ENCODE assay signal across 22 mouse cellular contexts in the genomic region with DNA sequence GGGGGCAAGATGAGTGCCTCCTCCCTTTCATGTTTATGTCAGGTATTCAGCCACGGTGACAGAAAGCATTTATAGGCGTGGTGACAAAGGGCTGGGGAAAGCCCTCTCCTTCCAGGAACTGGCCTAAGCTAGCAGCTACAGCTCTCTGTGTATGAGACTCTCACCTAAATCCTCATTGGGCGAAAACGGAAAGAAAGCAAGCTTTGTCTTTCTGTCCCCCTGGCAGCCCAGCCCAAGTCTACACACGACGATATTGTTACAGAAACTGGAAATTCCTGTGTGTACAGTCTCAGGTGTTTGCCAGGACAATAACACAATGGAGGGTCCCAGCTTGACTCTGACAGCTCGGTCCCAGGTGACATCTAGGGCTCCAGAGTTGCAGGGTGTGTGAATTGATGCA.
DNase-seq lines count a peak whose midpoint lies in the region; ATAC-seq and TF ChIP-seq lines count a peak whose summit lies in the region.
"Had no signal": no experiment of that assay in that cellular context is flagged by ENCODE, and none has a peak within 500 bp of the region (broad histone marks: within the 10 kb centered on the region; RNA-seq: fewer than 3 reads in every experiment).

No protein-coding gene starts in this region.

- H3K4me1 ChIP-seq in lung, embryonic 16.5 days (replicated peaks; ENCODE audit: control insufficient read depth, insufficient read depth, low read length), result peaks cover 2% of the 10 kb centered on the region; the same call in 1 of the 2 replicates
- H3K4me1 ChIP-seq in embryonic facial prominence, embryonic 13.5 days, result peaks cover 31% of the 10 kb centered on the region
- no peaks in the 10 kb centered on the region for H3K4me1 ChIP-seq in intestine, postnatal 0 days (replicated peaks; ENCODE audit: control insufficient read depth, insufficient read depth, low read length)
- H3K4me1 ChIP-seq: heart, embryonic 13.5 days had no signal

- H3K27ac ChIP-seq in lung, embryonic 16.5 days (ENCODE audit: low read length), result 0 out of 2 replicates have a peak overlapping the region, but pooled peaks have one; percentile 26
- H3K27ac ChIP-seq in embryonic facial prominence, embryonic 13.5 days, result peak overlapping the region; percentile 44
- H3K27ac ChIP-seq in intestine, postnatal 0 days (ENCODE audit: low read depth, low read length), result no peak overlapping the region
- H3K27ac ChIP-seq in gastrocnemius, adult 2 months, result no peak overlapping the region
- H3K27ac ChIP-seq: forebrain, embryonic 13.5 days; heart, embryonic 13.5 days; hindbrain, embryonic 12.5 days; limb, embryonic 15.5 days; liver, embryonic 14.5 days; midbrain, embryonic 12.5 days had no signal

- 52% methylated on average over 7 of the region's 7 CpGs for WGBS in lung, embryonic 16.5 days
- WGBS in embryonic facial prominence, embryonic 13.5 days, result 55% methylated on average over 7 of the region's 7 CpGs
- 32% methylated on average over 7 of the region's 7 CpGs for WGBS in intestine, postnatal 0 days

- intact Hi-C loops in gastrocnemius, adult 2 months (cut with DNase I), result no loop called here

- no peak overlapping the region for H3K4me2 ChIP-seq in lung, embryonic 16.5 days (ENCODE audit: low read depth, low read length)
- no peak overlapping the region for H3K4me2 ChIP-seq in embryonic facial prominence, embryonic 13.5 days
- no peak overlapping the region for H3K4me2 ChIP-seq in intestine, postnatal 0 days (replicated peaks; ENCODE audit: low read depth)
- H3K4me2 ChIP-seq: forebrain, embryonic 13.5 days; heart, embryonic 13.5 days; hindbrain, embryonic 12.5 days; limb, embryonic 15.5 days; midbrain, embryonic 12.5 days had no signal

- ATAC-seq in lung, embryonic 16.5 days (ENCODE audit: low read depth), result peak; percentile 73; the same call in 1 of the 2 replicates
- ATAC-seq in embryonic facial prominence, embryonic 13.5 days (ENCODE audit: insufficient number of reproducible peaks, insufficient read depth, low FRiP score, low TSS enrichment, low read depth), result peak; percentile 46; the same call in 1 of the 2 replicates
- ATAC-seq in intestine, postnatal 0 days, result 0 out of 2 replicates have a peak, but pooled peaks have one; percentile 28
- ATAC-seq: forebrain, embryonic 13.5 days had no signal

- DNase-seq in lung, adult 18-20 months, result no peak
- no peak for DNase-seq in MN1 (ENCODE audit: low spot score)
- no peak for DNase-seq in gastrocnemius, adult 2 months
- no peak for DNase-seq in frontal cortex, postnatal 10 days (ENCODE audit: low spot score in 2 of 2)
- DNase-seq: adrenal gland, postnatal 25 days; cerebellum, adult 8-10 months; gastrocnemius, postnatal 10 days; heart, adult 18-20 months; heart, postnatal 14 days; kidney, postnatal 4 days; lung, postnatal 14 days; right cerebral cortex, postnatal 14 days; thymus, postnatal 25 days had no signal

- no peaks in the 10 kb centered on the region for H3K9me3 ChIP-seq in lung, embryonic 16.5 days (ENCODE audit: control insufficient read depth, low read length)
- H3K9me3 ChIP-seq in embryonic facial prominence, embryonic 13.5 days, result no peaks in the 10 kb centered on the region
- no peaks in the 10 kb centered on the region for H3K9me3 ChIP-seq in intestine, postnatal 0 days (ENCODE audit: control insufficient read depth)
- H3K9me3 ChIP-seq: forebrain, embryonic 13.5 days; heart, embryonic 13.5 days; hindbrain, embryonic 12.5 days; limb, embryonic 15.5 days; midbrain, embryonic 12.5 days had no signal

- H3K36me3 ChIP-seq in lung, embryonic 16.5 days (ENCODE audit: control insufficient read depth, insufficient read depth, low read length), result no peaks in the 10 kb centered on the region
- no peaks in the 10 kb centered on the region for H3K36me3 ChIP-seq in embryonic facial prominence, embryonic 13.5 days
- H3K36me3 ChIP-seq in intestine, postnatal 0 days (ENCODE audit: control insufficient read depth, insufficient read depth), result no peaks in the 10 kb centered on the region
- H3K36me3 ChIP-seq: heart, embryonic 13.5 days; hindbrain, embryonic 12.5 days; limb, embryonic 15.5 days; midbrain, embryonic 12.5 days had no signal

- H3K27me3 ChIP-seq in lung, embryonic 16.5 days (ENCODE audit: control insufficient read depth, insufficient read depth, low read depth, low read length), result no peaks in the 10 kb centered on the region
- H3K27me3 ChIP-seq in embryonic facial prominence, embryonic 13.5 days, result no peaks in the 10 kb centered on the region
- no peaks in the 10 kb centered on the region for H3K27me3 ChIP-seq in intestine, postnatal 0 days (replicated peaks; ENCODE audit: control insufficient read depth, insufficient read depth, low read length)
- H3K27me3 ChIP-seq: forebrain, embryonic 13.5 days; hindbrain, embryonic 12.5 days; limb, embryonic 15.5 days had no signal

- no peak overlapping the region for H3K4me3 ChIP-seq in lung, embryonic 16.5 days (ENCODE audit: low read length)
- H3K4me3 ChIP-seq in embryonic facial prominence, embryonic 13.5 days, result no peak overlapping the region
- no peak overlapping the region for H3K4me3 ChIP-seq in intestine, postnatal 0 days (ENCODE audit: low read depth, low read length)
- H3K4me3 ChIP-seq in gastrocnemius, adult 2 months, result no peak overlapping the region
- H3K4me3 ChIP-seq: forebrain, embryonic 13.5 days; heart, embryonic 13.5 days; hindbrain, embryonic 12.5 days; limb, embryonic 15.5 days; midbrain, embryonic 12.5 days had no signal

- no peak overlapping the region for H3K9ac ChIP-seq in lung, embryonic 16.5 days (ENCODE audit: low read length)
- no peak overlapping the region for H3K9ac ChIP-seq in embryonic facial prominence, embryonic 13.5 days
- H3K9ac ChIP-seq in intestine, postnatal 0 days (ENCODE audit: low read depth, low read length), result no peak overlapping the region
- H3K9ac ChIP-seq: forebrain, embryonic 13.5 days; heart, embryonic 13.5 days; hindbrain, embryonic 12.5 days; limb, embryonic 15.5 days; liver, embryonic 14.5 days; midbrain, embryonic 12.5 days had no signal

- no peak for TF ChIP-seq CTCF in intestine, postnatal 0 days (IDR thresholded peaks at IDR 0.05; ENCODE audit: low read depth)
- no peak for TF ChIP-seq CTCF in gastrocnemius, adult 2 months (IDR thresholded peaks at IDR 0.05)

Comparison
In these comparisons a context has a peak if more than half of its experiments do, and no peak if none do; other contexts are left out.
1. H3K27ac ChIP-seq: peak in lung, embryonic 16.5 days (single experiment) and embryonic facial prominence, embryonic 13.5 days (single experiment); none in intestine, postnatal 0 days (single experiment) and gastrocnemius, adult 2 months (single experiment).
2. Peak in every context shown above with its lines, with median percentiles within 50 percentile points of each other: ATAC-seq.